Mouse (Mus musculus) c-Kit-positive CD71-positive TER-119-negative erythroid progenitor cells, embryonic 14.5 days (primary cell): ENCODE measurements at regions not wholly inside any gene's neighbourhood (a gene's known extent, or its start where the extent isn't known, plus 50 kb on each side); places are given as distances from the start of the nearest gene placed in this dataset.
"Not testable (repeated sequence)": the region's sequence is repeated elsewhere in the genome, so short reads cannot be mapped to it uniquely, and the experiment has no call there.

Experiments used
- DNase-seq: peaks from one replicate; pipeline ENCODE4 v3.0.0-alpha.2; 2013; ENCODE audit warnings: low read depth

GRCm38 (mm10) chr7:111843715-111844114, 63.9 kb upstream of the Galnt18 start:
- no peak for DNase-seq

GRCm38 (mm10) chr7:111840826-111841225, 61.0 kb upstream of the Galnt18 start:
- no peak for DNase-seq

- DNase-seq = no peak
Measured at GRCm38 (mm10) chr7:111838162-111838561, 58.4 kb upstream of the Galnt18 start.

DNA sequence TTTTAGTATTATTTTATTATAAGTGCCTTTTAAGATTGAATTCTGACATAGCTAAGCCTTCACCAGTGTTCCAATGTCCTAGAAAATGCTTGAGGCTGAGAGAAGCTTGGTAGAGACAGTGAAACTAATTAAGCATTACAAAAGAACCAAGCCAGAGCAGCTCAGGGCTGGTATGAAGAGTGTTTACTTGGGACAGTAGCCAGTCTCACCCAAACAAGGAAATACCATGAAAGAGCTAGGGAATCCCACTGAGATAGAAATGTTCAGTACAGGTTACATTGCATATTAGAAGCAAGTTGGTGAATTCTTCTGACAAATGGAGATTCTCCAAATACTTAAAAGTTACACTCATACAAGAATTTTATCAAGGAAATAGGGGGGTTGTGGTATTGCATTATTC, 54.6 kb upstream of the Galnt18 start:
- DNase-seq = not testable (repeated sequence)

GRCm38 (mm10) chr7:111829931-111830330, 50.2 kb upstream of the Galnt18 start:
- DNase-seq = no peak
